Mouse (Mus musculus) erythroblast, embryonic 14.5 days (primary cell): ENCODE measurements around the gene Olfml1.

Experiments
- GATA1 ChIP-seq: IDR thresholded peaks from 2 replicates; pipeline ENCODE4 v1.6.1; 2012; ENCODE audit warnings: low read length, inconsistent platforms, mixed read lengths
- TAL1 ChIP-seq: IDR thresholded peaks from 3 replicates; pipeline ENCODE4 v1.6.1; 2012; ENCODE audit warnings: low read length, inconsistent platforms, mixed read lengths

DNA sequence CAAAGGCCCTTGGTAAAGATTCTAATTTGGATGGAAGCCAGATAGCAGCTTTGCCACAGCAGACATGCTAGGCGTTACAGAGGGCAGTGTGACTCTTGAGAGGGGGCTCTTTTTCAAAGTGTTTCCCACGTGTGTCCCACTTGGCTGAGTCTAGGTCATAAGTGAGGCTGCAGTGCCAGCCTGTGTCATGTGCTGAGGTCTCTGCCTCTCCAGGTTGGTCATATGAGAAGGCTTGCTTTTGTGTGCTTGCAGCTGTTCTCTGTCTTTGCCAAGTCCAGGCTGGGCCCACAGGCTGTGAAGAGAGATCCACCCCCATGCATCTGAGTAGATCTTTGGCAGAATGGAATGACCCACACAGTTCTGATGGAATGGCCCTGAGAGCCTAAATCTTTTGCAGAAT is 25.4 kb downstream of the Olfml1 start:
- TF ChIP-seq TAL1: no peak
- TF ChIP-seq GATA1: no peak
